8 mouse cellular contexts compared by ENCODE assay signal in genomic region chr3:123138274-123139003, GRCm38 (mm10).
DNase-seq lines count a peak whose midpoint lies in the region; ATAC-seq and TF ChIP-seq lines count a peak whose summit lies in the region.

No protein-coding gene starts in this region.

- peaks cover 11 to 26% of the 10 kb centered on the region in 2 experiments for H3K4me1 ChIP-seq in heart, embryonic 14.5 days (ENCODE audit: control insufficient read depth in 2 of 2, insufficient read depth in 2 of 2, low read length in 2 of 2)
- peaks cover 12% of the 10 kb centered on the region for H3K4me1 ChIP-seq in lung, adult 2 months (ENCODE audit: control insufficient read depth, insufficient read depth, low read length)

- TF ChIP-seq POLR2A in lung, adult 2 months (IDR thresholded peaks at IDR 0.05; ENCODE audit: borderline replicate concordance, extremely low read depth, low read depth, low read length), result no peak

- no peaks in the 10 kb centered on the region for H3K9me3 ChIP-seq in heart, embryonic 14.5 days (ENCODE audit: control insufficient read depth, low read length)

- TF ChIP-seq CTCF in left cerebral cortex, adult 2 months (IDR thresholded peaks at IDR 0.05), result no peak
- TF ChIP-seq CTCF in lung, adult 2 months (IDR thresholded peaks at IDR 0.05; ENCODE audit: insufficient read depth, low read length), result no peak

- ATAC-seq in heart, embryonic 14.5 days (ENCODE audit: insufficient number of reproducible peaks, insufficient read depth, low FRiP score, low read depth), result no peak
- no peak for ATAC-seq in CD4-positive, CD25-positive, alpha-beta regulatory T cell, adult 4 months

- no peak overlapping the region for H3K9ac ChIP-seq in heart, embryonic 14.5 days (ENCODE audit: low read length)

- H3K4me3 ChIP-seq in left cerebral cortex, adult 2 months, result no peak overlapping the region
- no peak overlapping the region for H3K4me3 ChIP-seq in heart, embryonic 14.5 days (ENCODE audit: control insufficient read depth in 1 of 2, insufficient read depth in 1 of 2, low read depth in 1 of 2, low read length in 2 of 2)
- H3K4me3 ChIP-seq in lung, adult 2 months (replicated peaks; ENCODE audit: extremely low read depth, low read depth, low read length), result no peak overlapping the region

- 54% methylated on average over 6 of the region's 6 CpGs for WGBS in heart, embryonic 14.5 days
- WGBS in lung, adult 2 months, result 35% methylated on average over 6 of the region's 6 CpGs

- H3K27ac ChIP-seq in left cerebral cortex, adult 2 months, result peak overlapping the region; percentile 26; the same call in 1 of the 2 replicates
- H3K27ac ChIP-seq in heart, embryonic 14.5 days (replicated peaks in 1 of 2; ENCODE audit: control insufficient read depth in 1 of 2, insufficient read depth in 1 of 2, low read depth in 2 of 2, low read length in 2 of 2), result peak overlapping the region; percentile 33 to 54; a peak in 1 of 4 replicates

- H3K27me3 ChIP-seq in heart, embryonic 14.5 days (ENCODE audit: control insufficient read depth, insufficient read depth, low read length), result no peaks in the 10 kb centered on the region

- DNase-seq in left cerebral cortex, adult 2 months (ENCODE audit: extremely low spot score in 1 of 2, low spot score in 2 of 2), result no peak
- DNase-seq in left cerebral cortex, adult 8-10 months (ENCODE audit: low spot score in 2 of 2), result no peak
- DNase-seq in adrenal gland, adult 8-10 months, result peak; percentile 72
- DNase-seq in lung, adult 2 months, result peak; percentile 33
- DNase-seq in yolk sac, embryonic 10.5 days (ENCODE audit: low spot score), result peak; percentile 36
- no peak for DNase-seq in cerebellum, postnatal 36 days

- intact Hi-C loops in left cerebral cortex, adult 2 months (cut with DNase I), result no loop called here

- no peak overlapping the region for H3K4me2 ChIP-seq in heart, embryonic 14.5 days (ENCODE audit: low read length)

- no peaks in the 10 kb centered on the region for H3K36me3 ChIP-seq in heart, embryonic 14.5 days (ENCODE audit: control insufficient read depth, insufficient read depth, low read length)

Comparison
In these comparisons a context has a peak if more than half of its experiments do, and no peak if none do; other contexts are left out.
1. DNase-seq: peak in adrenal gland, adult 8-10 months (single experiment), lung, adult 2 months (single experiment) and yolk sac, embryonic 10.5 days (single experiment); none in left cerebral cortex, adult 2 months (0 of 2), left cerebral cortex, adult 8-10 months (0 of 2) and cerebellum, postnatal 36 days (0 of 2).